Mouse (Mus musculus): Measurements from ENCODE around the gene Stk11.

GRCm38 (mm10) chr10:80177441-80178279 lies 62.1 kb downstream of the Stk11 start:
- TF ChIP-seq CTCF (conservative IDR thresholded peaks at IDR 0.05; ENCODE audit: low read length) (no peak), NANOG (IDR thresholded peaks at IDR 0.05; ENCODE audit: borderline replicate concordance, low read length) (no peak), POU5F1 (IDR thresholded peaks at IDR 0.05; ENCODE audit: borderline replicate concordance, low read length) (no peak)

Measured in E14TG2a.4 (cell line).